Mouse (Mus musculus): ENCODE data around the gene Coro1a. TPM values are rescaled to one million over a fixed set of nuclear protein-coding genes. Genes with fewer than 3 reads are reported as not detected.
A peak's percentile ranks its signal among the peaks of the same experiment; 100 is the strongest.

The Coro1a gene
- polyA plus RNA-seq (2014; fragmentation: Nextera tagmentation; extraction: Ambion mirVana) = 28.6 and 29.5 TPM in 2 replicates

DNA sequence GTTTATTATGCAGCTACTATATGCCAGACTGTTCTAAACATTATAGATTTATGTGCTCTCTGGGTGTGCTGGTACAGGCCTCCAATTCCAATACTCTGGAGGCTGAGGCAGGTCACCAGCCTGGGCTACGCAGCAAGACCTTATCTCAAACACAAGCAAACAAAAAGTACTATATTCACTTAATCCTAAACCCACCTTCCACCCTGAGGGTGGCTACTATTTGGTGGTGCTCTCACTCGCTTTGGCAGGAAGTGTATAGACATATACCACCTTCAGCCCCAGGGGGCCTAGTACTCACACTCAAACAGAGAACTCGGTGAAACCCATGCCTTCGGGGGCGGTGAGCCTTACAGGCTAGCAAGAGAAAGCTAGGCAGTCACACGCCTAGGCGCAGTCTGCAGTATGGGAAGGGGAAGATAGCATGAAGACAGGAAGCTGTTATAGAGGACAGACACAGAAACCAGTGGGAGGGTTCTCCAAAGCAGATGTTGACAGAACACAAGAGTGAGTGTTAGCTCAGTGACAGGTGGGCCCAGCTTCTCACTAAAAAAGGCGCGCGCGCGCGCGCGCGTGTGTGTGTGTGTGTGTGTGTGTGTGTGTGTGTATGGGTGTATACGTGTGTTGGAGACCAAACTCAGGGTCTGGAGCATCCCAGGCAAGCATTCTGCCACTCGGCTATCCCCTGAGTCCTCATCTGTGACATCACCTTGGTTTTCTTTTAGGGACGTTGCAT, at the start of gene Coro1a:
Gene Coro1a, minus strand, starts transcription at position 346 of the 733 bp plus-strand sequence.
- peaks cover 8% of the 10 kb centered on the region for H3K4me1 ChIP-seq (ENCODE audit: control insufficient read depth, insufficient read depth, low read length)
- no peak within 1 kb of the TSS for H3K4me2 ChIP-seq (replicated peaks; ENCODE audit: low read depth, low read length)
- no peak within 1 kb of the TSS for H3K27ac ChIP-seq (ENCODE audit: low read length)
- no peaks in the 10 kb centered on the region for H3K9me3 ChIP-seq (ENCODE audit: control insufficient read depth, low read depth, low read length)
- WGBS = 86% methylated on average over 19 of the region's 19 CpGs
- no peak for ATAC-seq (ENCODE audit: insufficient number of reproducible peaks, insufficient read depth, low FRiP score, low read depth)
- no peaks in the 10 kb centered on the region; the same call in 1 of the 2 replicates for H3K27me3 ChIP-seq (ENCODE audit: control insufficient read depth, insufficient read depth, low read length)
- no peak within 1 kb of the TSS for H3K4me3 ChIP-seq (ENCODE audit: low read depth, low read length)
- no peaks in the 10 kb centered on the region for H3K36me3 ChIP-seq (ENCODE audit: control insufficient read depth, insufficient read depth, low read length)
- H3K9ac ChIP-seq (replicated peaks; ENCODE audit: low read depth, low read length) = no peak within 1 kb of the TSS

GRCm38 (mm10) chr7:126754866-126755265, 47.3 kb upstream of the Coro1a start:
- WGBS = under 1% methylated on average over 9 of the region's 9 CpGs
- Histone ChIP-seq H3K27ac (ENCODE audit: low read length) (0 out of 2 replicates have a peak overlapping the region, but pooled peaks have one; percentile 12), H3K9ac (replicated peaks; ENCODE audit: low read depth, low read length) (no peak overlapping the region), H3K9me3 (ENCODE audit: control insufficient read depth, low read depth, low read length) (no peaks in the 10 kb centered on the region), H3K27me3 (ENCODE audit: control insufficient read depth, insufficient read depth, low read length) (no peaks in the 10 kb centered on the region), H3K36me3 (ENCODE audit: control insufficient read depth, insufficient read depth, low read length) (no peaks in the 10 kb centered on the region), H3K4me3 (ENCODE audit: low read depth, low read length) (no peak overlapping the region), H3K4me2 (replicated peaks; ENCODE audit: low read depth, low read length) (no peak overlapping the region; the same call in 1 of the 2 replicates), H3K4me1 (ENCODE audit: control insufficient read depth, insufficient read depth, low read length) (peaks cover 3% of the 10 kb centered on the region; the same call in 1 of the 2 replicates)
- ATAC-seq (ENCODE audit: insufficient number of reproducible peaks, insufficient read depth, low FRiP score, low read depth) = peak; percentile 73; the same call in 1 of the 2 replicates

- Histone ChIP-seq H3K9me3 (ENCODE audit: control insufficient read depth, low read depth, low read length) (no peaks in the 10 kb centered on the region), H3K27ac (ENCODE audit: low read length) (no peak overlapping the region), H3K4me3 (ENCODE audit: low read depth, low read length) (no peak overlapping the region), H3K27me3 (ENCODE audit: control insufficient read depth, insufficient read depth, low read length) (no peaks in the 10 kb centered on the region), H3K4me2 (replicated peaks; ENCODE audit: low read depth, low read length) (no peak overlapping the region), H3K9ac (replicated peaks; ENCODE audit: low read depth, low read length) (no peak overlapping the region), H3K36me3 (ENCODE audit: control insufficient read depth, insufficient read depth, low read length) (no peaks in the 10 kb centered on the region), H3K4me1 (ENCODE audit: control insufficient read depth, insufficient read depth, low read length) (no peaks in the 10 kb centered on the region)
- 93% methylated on average over 17 of the region's 17 CpGs for WGBS
- ATAC-seq (ENCODE audit: insufficient number of reproducible peaks, insufficient read depth, low FRiP score, low read depth) = no peak
Observed at GRCm38 (mm10) chr7:126749582-126750343, 42.2 kb upstream of the Coro1a start.

DNA sequence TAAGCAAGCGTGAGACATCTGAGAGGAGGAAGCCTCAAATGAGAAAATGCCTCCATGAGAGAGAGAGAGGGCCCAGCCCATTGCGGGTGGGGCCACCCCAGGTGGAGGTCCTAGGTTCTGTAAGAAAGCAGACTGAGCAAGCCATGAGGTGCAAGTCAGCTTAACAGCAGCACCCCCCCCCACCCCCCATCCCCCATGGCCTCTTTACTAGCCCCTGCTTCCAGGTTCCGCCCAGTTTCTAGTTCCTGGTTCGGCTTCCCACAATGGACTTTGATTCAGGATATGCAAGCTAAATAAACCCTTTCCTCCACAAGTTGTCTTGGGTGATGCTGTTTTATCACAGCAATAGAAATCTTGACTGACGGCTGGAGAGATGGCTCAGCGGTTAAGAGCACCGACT, 41.2 kb upstream of the Coro1a start:
- Histone ChIP-seq H3K9ac (replicated peaks; ENCODE audit: low read depth, low read length) (no peak overlapping the region), H3K27me3 (ENCODE audit: control insufficient read depth, insufficient read depth, low read length) (no peaks in the 10 kb centered on the region), H3K4me3 (ENCODE audit: low read depth, low read length) (no peak overlapping the region), H3K36me3 (ENCODE audit: control insufficient read depth, insufficient read depth, low read length) (no peaks in the 10 kb centered on the region), H3K9me3 (ENCODE audit: control insufficient read depth, low read depth, low read length) (no peaks in the 10 kb centered on the region), H3K4me2 (replicated peaks; ENCODE audit: low read depth, low read length) (no peak overlapping the region), H3K4me1 (ENCODE audit: control insufficient read depth, insufficient read depth, low read length) (no peaks in the 10 kb centered on the region), H3K27ac (ENCODE audit: low read length) (no peak overlapping the region)
- 63% methylated on average over 7 of the region's 7 CpGs for WGBS
- ATAC-seq (ENCODE audit: insufficient number of reproducible peaks, insufficient read depth, low FRiP score, low read depth) = no peak

DNA sequence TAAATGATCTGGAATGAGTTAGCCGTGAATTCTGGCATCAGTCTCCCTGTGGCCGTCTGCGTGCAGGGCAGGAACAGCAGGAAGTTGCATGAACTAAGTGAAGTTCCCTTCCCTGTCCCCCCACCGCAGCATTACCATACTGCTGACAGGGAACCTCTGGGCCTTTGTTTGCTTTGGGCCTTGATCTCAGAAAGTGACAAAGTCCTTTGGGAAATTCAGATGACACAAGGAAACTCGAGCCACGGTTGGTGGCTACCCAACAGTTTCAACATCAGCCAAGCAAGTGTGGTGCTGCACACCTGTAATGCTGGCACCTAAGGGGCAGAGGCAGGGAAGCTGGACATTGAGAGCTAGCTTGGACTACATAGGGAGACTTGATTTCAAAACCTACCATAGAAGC, 39.2 kb upstream of the Coro1a start:
- H3K36me3 ChIP-seq (ENCODE audit: control insufficient read depth, insufficient read depth, low read length) = no peaks in the 10 kb centered on the region
- no peak overlapping the region for H3K27ac ChIP-seq (ENCODE audit: low read length)
- no peak overlapping the region for H3K4me2 ChIP-seq (replicated peaks; ENCODE audit: low read depth, low read length)
- H3K4me1 ChIP-seq (ENCODE audit: control insufficient read depth, insufficient read depth, low read length) = no peaks in the 10 kb centered on the region
- H3K27me3 ChIP-seq (ENCODE audit: control insufficient read depth, insufficient read depth, low read length) = no peaks in the 10 kb centered on the region
- no peak overlapping the region for H3K4me3 ChIP-seq (ENCODE audit: low read depth, low read length)
- ATAC-seq (ENCODE audit: insufficient number of reproducible peaks, insufficient read depth, low FRiP score, low read depth) = no peak
- no peak overlapping the region for H3K9ac ChIP-seq (replicated peaks; ENCODE audit: low read depth, low read length)
- WGBS = 28% methylated on average over 6 of the region's 6 CpGs
- no peaks in the 10 kb centered on the region for H3K9me3 ChIP-seq (ENCODE audit: control insufficient read depth, low read depth, low read length)

- WGBS = 85% methylated on average over 12 of the region's 12 CpGs
- Histone ChIP-seq H3K4me1 (ENCODE audit: control insufficient read depth, insufficient read depth, low read length) (no peaks in the 10 kb centered on the region), H3K4me2 (replicated peaks; ENCODE audit: low read depth, low read length) (no peak overlapping the region), H3K27ac (ENCODE audit: low read length) (peak overlapping the region; percentile 44; the same call in 1 of the 2 replicates), H3K36me3 (ENCODE audit: control insufficient read depth, insufficient read depth, low read length) (no peaks in the 10 kb centered on the region), H3K9ac (replicated peaks; ENCODE audit: low read depth, low read length) (no peak overlapping the region), H3K9me3 (ENCODE audit: control insufficient read depth, low read depth, low read length) (no peaks in the 10 kb centered on the region), H3K27me3 (ENCODE audit: control insufficient read depth, insufficient read depth, low read length) (no peaks in the 10 kb centered on the region), H3K4me3 (ENCODE audit: low read depth, low read length) (no peak overlapping the region)
- ATAC-seq (ENCODE audit: insufficient number of reproducible peaks, insufficient read depth, low FRiP score, low read depth) = no peak
Observed at GRCm38 (mm10) chr7:126746066-126746465, 38.5 kb upstream of the Coro1a start.

- Histone ChIP-seq H3K4me1 (ENCODE audit: control insufficient read depth, insufficient read depth, low read length) (no peaks in the 10 kb centered on the region), H3K27me3 (ENCODE audit: control insufficient read depth, insufficient read depth, low read length) (no peaks in the 10 kb centered on the region), H3K9ac (replicated peaks; ENCODE audit: low read depth, low read length) (no peak overlapping the region), H3K27ac (ENCODE audit: low read length) (no peak overlapping the region), H3K36me3 (ENCODE audit: control insufficient read depth, insufficient read depth, low read length) (no peaks in the 10 kb centered on the region), H3K4me2 (replicated peaks; ENCODE audit: low read depth, low read length) (no peak overlapping the region), H3K9me3 (ENCODE audit: control insufficient read depth, low read depth, low read length) (no peaks in the 10 kb centered on the region), H3K4me3 (ENCODE audit: low read depth, low read length) (no peak overlapping the region)
- no peak for ATAC-seq (ENCODE audit: insufficient number of reproducible peaks, insufficient read depth, low FRiP score, low read depth)
- 89% methylated on average over 13 of the region's 13 CpGs for WGBS
Observed at GRCm38 (mm10) chr7:126741964-126742482, 34.4 kb upstream of the Coro1a start.

GRCm38 (mm10) chr7:126741452-126741851, 33.9 kb upstream of the Coro1a start:
- Histone ChIP-seq H3K36me3 (ENCODE audit: control insufficient read depth, insufficient read depth, low read length) (no peaks in the 10 kb centered on the region), H3K27me3 (ENCODE audit: control insufficient read depth, insufficient read depth, low read length) (no peaks in the 10 kb centered on the region), H3K4me2 (replicated peaks; ENCODE audit: low read depth, low read length) (no peak overlapping the region), H3K9ac (replicated peaks; ENCODE audit: low read depth, low read length) (no peak overlapping the region), H3K9me3 (ENCODE audit: control insufficient read depth, low read depth, low read length) (no peaks in the 10 kb centered on the region), H3K4me1 (ENCODE audit: control insufficient read depth, insufficient read depth, low read length) (no peaks in the 10 kb centered on the region), H3K27ac (ENCODE audit: low read length) (no peak overlapping the region), H3K4me3 (ENCODE audit: low read depth, low read length) (no peak overlapping the region)
- no peak for ATAC-seq (ENCODE audit: insufficient number of reproducible peaks, insufficient read depth, low FRiP score, low read depth)
- WGBS = 79% methylated on average over 5 of the region's 5 CpGs
